Mouse (Mus musculus) neural tube, embryonic 15.5 days (tissue): ENCODE results near the gene Sema3a. TPM values are rescaled to one million over a fixed set of nuclear protein-coding genes. Genes with fewer than 3 reads are reported as not detected.

ENCODE experiments used
- ATAC-seq: fragments of 200-750 bp; cut with Nextera tagmentation; 2 replicates; pipeline ENCODE4 v1.8.0; 2017; ENCODE audit warnings: mild to moderate bottlenecking, moderate TSS enrichment, moderate library complexity; ENCODE audit not compliant: low FRiP score
- H3K27ac ChIP-seq: fragments of 300-500 bp; sonication (generic); replicated peaks from 2 replicates; pipeline ENCODE4 v1.5.1; 2015; ENCODE audit warnings: mild to moderate bottlenecking, inconsistent platforms
- H3K27me3 ChIP-seq: fragments of 300-500 bp; sonication (generic); replicated peaks from 2 replicates; pipeline ENCODE4 v1.6.1; 2015; ENCODE audit warnings: inconsistent platforms
- H3K36me3 ChIP-seq: fragments of 300-500 bp; sonication (generic); 2 replicates; pipeline ENCODE4 v1.6.1; 2015; ENCODE audit warnings: inconsistent platforms
- H3K4me1 ChIP-seq: fragments of 300-500 bp; sonication (generic); 2 replicates; pipeline ENCODE4 v1.6.1; 2015; ENCODE audit warnings: inconsistent platforms
- H3K4me2 ChIP-seq: fragments of 300-500 bp; sonication (generic); 2 replicates; pipeline ENCODE4 v1.6.1; 2015; ENCODE audit warnings: inconsistent platforms, mild to moderate bottlenecking, moderate library complexity
- H3K4me3 ChIP-seq: fragments of 300-500 bp; sonication (generic); replicated peaks from 2 replicates; pipeline ENCODE4 v1.5.1; 2015; ENCODE audit warnings: mild to moderate bottlenecking, inconsistent platforms
- H3K9ac ChIP-seq: fragments of 300-500 bp; sonication (generic); replicated peaks from 2 replicates; pipeline ENCODE4 v1.6.1; 2015; ENCODE audit warnings: mild to moderate bottlenecking, inconsistent platforms
- H3K9me3 ChIP-seq: fragments of 300-500 bp; sonication (generic); replicated peaks from 2 replicates; pipeline ENCODE4 v1.6.1; 2016; ENCODE audit warnings: inconsistent platforms
- WGBS: fragments of 180-500 bp; shearing (Covaris S2); methylation state at CpG from one replicate; pipeline ENCODE4 v1.1.7; 2015; ENCODE audit warnings: mixed read lengths; 5-methylcytosine and 5-hydroxymethylcytosine counted together
- polyA plus RNA-seq: library from polyadenylated mRNA; unstranded; fragments of >200 nt; fragmentation: Nextera tagmentation; extraction: Ambion mirVana; gene quantifications from 2 replicates; pipeline ENCODE4 v1.2.1, GENCODE M21; 2015

The Sema3a gene
- polyA plus RNA-seq, 1 experiment from 2014 or later = 22.1 TPM

DNA sequence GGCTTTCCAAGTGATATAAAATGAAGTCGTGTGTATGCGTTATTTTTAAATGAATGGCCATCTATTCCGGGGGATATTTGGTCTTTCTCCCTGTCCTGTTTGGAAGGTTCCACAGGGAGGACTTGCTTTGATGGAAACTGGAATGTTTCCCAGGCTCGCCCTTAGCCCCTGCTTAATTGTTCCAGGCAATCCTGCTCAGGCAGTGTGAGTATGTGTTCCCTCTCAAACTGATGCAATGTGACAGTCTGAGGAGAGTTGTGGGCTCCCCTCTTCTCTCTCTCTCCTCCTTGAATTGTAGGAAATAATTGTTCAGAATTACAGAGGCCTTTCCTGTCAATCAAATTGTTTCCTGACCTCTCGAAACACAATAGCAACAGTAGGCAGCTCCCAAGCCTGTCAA is 202.1 kb downstream of the Sema3a start:
- no peaks in the 10 kb centered on the region for H3K9me3 ChIP-seq
- H3K4me1 ChIP-seq = no peaks in the 10 kb centered on the region
- whole genome bisulfite sequencing = 72% methylated on average over 5 of the region's 5 CpGs
- H3K27me3 ChIP-seq = no peaks in the 10 kb centered on the region
- no peak overlapping the region for H3K4me2 ChIP-seq
- H3K4me3 ChIP-seq = no peak overlapping the region
- H3K36me3 ChIP-seq = no peaks in the 10 kb centered on the region
- no peak for ATAC-seq
- H3K27ac ChIP-seq = no peak overlapping the region
- no peak overlapping the region for H3K9ac ChIP-seq

DNA sequence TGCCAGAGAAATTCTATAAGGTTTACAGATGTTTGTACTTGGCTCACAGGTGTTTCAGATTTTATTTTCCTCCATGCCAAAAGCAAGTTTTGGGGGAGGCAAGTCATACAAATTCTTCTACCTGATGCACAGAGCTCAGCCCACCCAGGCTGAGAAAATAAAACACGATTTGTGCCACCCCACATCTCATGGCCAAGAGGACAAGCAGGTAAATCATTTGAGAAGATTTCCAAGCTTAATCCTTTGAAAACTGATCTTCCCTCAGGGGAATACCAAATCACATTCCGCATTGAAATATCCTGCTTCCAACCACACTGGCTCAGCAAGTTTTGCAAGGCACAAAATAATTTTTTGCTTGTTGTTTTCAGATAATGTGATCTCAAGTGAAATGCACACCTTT is 206.2 kb downstream of the Sema3a start:
- H3K4me3 ChIP-seq = no peak overlapping the region
- no peak for ATAC-seq
- H3K27me3 ChIP-seq = no peaks in the 10 kb centered on the region
- H3K4me1 ChIP-seq = no peaks in the 10 kb centered on the region
- no peak overlapping the region for H3K4me2 ChIP-seq
- no peak overlapping the region for H3K27ac ChIP-seq
- whole genome bisulfite sequencing = 71% methylated on average over 2 of the region's 2 CpGs
- H3K9ac ChIP-seq = no peak overlapping the region
- H3K36me3 ChIP-seq = no peaks in the 10 kb centered on the region
- H3K9me3 ChIP-seq = no peaks in the 10 kb centered on the region

DNA sequence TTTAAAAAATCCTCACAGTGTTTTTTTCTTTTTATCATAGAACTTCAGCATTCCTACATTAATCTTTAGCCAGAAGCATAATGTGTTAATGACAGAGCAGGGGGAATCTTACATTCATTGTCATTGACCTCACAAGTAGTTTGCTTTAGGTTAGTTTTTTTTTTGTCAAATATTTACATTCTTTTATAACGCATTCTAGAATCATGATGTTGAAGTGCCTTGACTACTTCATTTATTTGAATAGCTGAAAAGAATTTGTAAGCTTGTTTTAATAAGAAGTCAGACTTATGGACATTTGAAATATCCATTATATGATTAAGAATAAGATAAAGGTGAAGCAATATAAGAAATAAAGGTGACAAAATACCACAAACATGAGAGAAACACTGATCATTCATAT is 212.5 kb downstream of the Sema3a start:
- ATAC-seq = no peak
- no peaks in the 10 kb centered on the region for H3K9me3 ChIP-seq
- H3K27me3 ChIP-seq = no peaks in the 10 kb centered on the region
- 79% methylated on average over 1 of the region's 1 CpGs for WGBS
- no peak overlapping the region for H3K9ac ChIP-seq
- H3K4me1 ChIP-seq = no peaks in the 10 kb centered on the region
- no peak overlapping the region for H3K27ac ChIP-seq
- no peak overlapping the region for H3K4me2 ChIP-seq
- no peaks in the 10 kb centered on the region for H3K36me3 ChIP-seq
- H3K4me3 ChIP-seq = no peak overlapping the region

DNA sequence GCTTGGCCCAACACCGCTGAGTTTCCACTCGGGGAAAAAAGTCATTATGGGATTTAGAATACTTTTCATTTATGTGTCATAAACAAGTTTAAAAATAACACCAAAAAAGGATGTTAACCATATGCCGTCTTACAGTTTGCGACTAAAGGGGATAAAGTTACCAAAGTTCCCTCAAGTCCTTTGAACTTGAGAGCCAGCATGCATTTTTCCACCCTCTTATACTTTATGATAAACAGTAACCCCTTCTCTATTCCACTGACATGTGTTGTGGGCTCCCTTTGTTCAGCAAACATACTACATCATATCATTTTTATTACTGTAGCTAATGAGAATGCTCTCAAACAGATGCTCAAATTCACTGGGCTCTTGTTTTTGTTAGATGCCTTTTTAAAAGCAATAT is 221.9 kb downstream of the Sema3a start:
- no peaks in the 10 kb centered on the region for H3K4me1 ChIP-seq
- H3K4me3 ChIP-seq = no peak overlapping the region
- H3K27ac ChIP-seq = no peak overlapping the region
- 87% methylated on average over 4 of the region's 4 CpGs for WGBS
- no peak overlapping the region for H3K4me2 ChIP-seq
- H3K9me3 ChIP-seq = no peaks in the 10 kb centered on the region
- H3K9ac ChIP-seq = no peak overlapping the region
- no peak for ATAC-seq
- no peaks in the 10 kb centered on the region for H3K36me3 ChIP-seq
- H3K27me3 ChIP-seq = no peaks in the 10 kb centered on the region

DNA sequence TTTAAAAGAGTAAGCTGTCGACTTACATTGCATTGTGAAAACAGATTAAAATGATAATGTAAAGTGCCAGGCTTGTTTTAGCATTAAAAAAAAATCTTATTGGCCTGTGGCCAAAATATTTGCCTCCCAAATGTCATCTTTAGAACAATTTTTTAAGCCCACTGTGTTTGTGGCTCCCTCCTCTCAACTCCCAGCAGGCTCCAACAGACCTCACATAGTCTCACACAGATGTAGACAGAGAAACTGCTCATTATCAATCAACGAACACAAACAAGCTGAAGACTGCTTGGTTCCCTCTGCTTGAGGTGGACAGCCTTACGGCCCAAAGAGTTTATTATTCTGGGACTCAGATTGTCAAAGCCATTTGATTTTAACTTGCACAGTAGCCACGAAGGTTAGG is 226.4 kb downstream of the Sema3a start:
- H3K4me2 ChIP-seq = no peak overlapping the region
- H3K36me3 ChIP-seq = no peaks in the 10 kb centered on the region
- no peaks in the 10 kb centered on the region for H3K9me3 ChIP-seq
- WGBS = 52% methylated on average over 4 of the region's 4 CpGs
- no peak overlapping the region for H3K9ac ChIP-seq
- ATAC-seq = no peak
- H3K27me3 ChIP-seq = no peaks in the 10 kb centered on the region
- H3K4me3 ChIP-seq = no peak overlapping the region
- no peaks in the 10 kb centered on the region for H3K4me1 ChIP-seq
- no peak overlapping the region for H3K27ac ChIP-seq

DNA sequence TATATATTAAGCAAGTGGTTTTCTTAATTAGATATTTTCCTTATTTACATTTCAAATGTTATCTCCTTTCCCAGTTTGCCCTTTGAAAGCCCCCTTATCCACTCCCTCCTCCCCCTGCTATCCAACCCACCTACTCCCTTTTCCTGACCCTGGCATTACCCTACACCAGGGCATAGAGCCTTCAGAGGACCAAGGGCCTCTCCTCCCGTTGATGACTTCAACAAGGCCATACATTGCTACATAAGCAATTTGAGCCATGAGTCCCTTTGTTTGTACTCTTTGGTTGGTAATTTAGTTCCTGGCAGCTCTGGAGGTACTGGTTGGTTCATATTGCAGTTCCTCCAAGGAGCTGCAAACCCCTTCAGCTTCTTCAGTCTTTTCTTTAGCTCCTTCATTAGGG is 227.8 kb downstream of the Sema3a start:
- no peaks in the 10 kb centered on the region for H3K9me3 ChIP-seq
- no peaks in the 10 kb centered on the region for H3K4me1 ChIP-seq
- no peak overlapping the region for H3K4me3 ChIP-seq
- ATAC-seq = no peak
- H3K9ac ChIP-seq = no peak overlapping the region
- H3K27me3 ChIP-seq = no peaks in the 10 kb centered on the region
- 65% methylated on average over 1 of the region's 1 CpGs for WGBS
- H3K36me3 ChIP-seq = no peaks in the 10 kb centered on the region
- H3K27ac ChIP-seq = no peak overlapping the region
- no peak overlapping the region for H3K4me2 ChIP-seq

DNA sequence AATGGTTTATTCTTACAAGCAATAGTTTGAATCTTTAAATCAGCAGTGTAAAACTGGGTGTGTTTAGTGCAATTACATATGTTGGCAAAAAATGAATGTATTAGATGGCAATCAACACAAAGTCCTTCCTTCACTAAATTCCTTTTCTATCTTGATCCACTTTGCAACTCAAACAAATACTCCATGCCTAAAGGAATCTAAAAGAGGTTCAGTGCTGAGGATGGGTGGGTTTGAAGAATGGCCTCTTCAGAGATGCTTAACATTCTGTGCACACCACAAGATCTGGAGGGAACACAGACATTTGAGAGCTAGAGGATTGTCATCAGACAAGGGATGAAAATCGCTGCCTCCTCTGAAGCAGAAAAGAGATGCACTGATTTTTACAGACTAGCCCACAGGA is 228.3 kb downstream of the Sema3a start:
- ATAC-seq = no peak
- H3K4me1 ChIP-seq = no peaks in the 10 kb centered on the region
- 78% methylated on average over 1 of the region's 1 CpGs for WGBS

DNA sequence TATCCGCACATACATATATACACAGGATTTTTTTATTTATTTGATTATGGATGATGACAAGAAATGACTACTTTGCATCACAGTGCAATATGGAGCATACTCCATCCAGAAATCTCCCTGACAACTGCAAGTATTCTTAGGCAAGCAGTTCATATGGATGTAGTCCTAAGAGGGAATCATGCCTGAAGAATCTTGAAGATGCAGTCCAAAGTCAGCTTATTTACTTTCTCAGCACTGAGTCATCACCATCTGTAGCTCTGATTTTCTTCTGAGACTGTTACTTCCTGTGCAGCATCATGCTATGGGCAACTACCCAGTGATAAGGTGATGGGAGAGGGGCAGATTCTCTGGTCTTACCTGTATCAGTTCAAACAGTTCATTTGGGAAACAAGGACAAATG is 229.7 kb downstream of the Sema3a start:
- 96% methylated on average over 1 of the region's 1 CpGs for WGBS
- ATAC-seq = no peak
- no peaks in the 10 kb centered on the region for H3K36me3 ChIP-seq

More for the DNA sequence above, 228.3 kb downstream of the Sema3a start:
- Histone ChIP-seq H3K9ac (no peak overlapping the region), H3K27me3 (no peaks in the 10 kb centered on the region), H3K36me3 (no peaks in the 10 kb centered on the region), H3K27ac (no peak overlapping the region), H3K4me3 (no peak overlapping the region), H3K4me2 (no peak overlapping the region), H3K9me3 (no peaks in the 10 kb centered on the region)

DNA sequence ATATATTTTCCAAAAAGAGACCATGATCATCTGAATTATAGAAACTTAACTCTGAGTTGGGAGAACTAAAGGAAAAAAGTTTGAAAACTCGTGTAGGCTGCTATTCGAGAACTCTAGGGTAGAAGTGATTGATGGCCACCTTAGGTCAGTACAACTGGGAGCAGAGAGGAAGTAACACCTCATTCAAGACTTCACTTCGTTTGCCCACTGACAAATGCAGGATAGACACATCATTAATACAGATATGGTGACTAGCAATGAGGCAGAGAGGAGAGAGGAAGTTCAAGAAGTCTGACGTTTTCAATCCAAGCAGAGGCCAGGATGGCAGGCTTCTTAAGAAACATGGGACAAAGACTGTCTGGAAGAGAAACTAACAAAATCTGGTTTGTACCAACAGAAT is 233.6 kb downstream of the Sema3a start:
- H3K4me3 ChIP-seq = no peak overlapping the region
- no peak overlapping the region for H3K4me2 ChIP-seq
- H3K9ac ChIP-seq = no peak overlapping the region
- H3K4me1 ChIP-seq = no peaks in the 10 kb centered on the region
- no peaks in the 10 kb centered on the region for H3K36me3 ChIP-seq
- no peak for ATAC-seq
- WGBS = 58% methylated on average over 4 of the region's 4 CpGs
- H3K9me3 ChIP-seq = no peaks in the 10 kb centered on the region
- H3K27ac ChIP-seq = no peak overlapping the region
- no peaks in the 10 kb centered on the region for H3K27me3 ChIP-seq

More for the DNA sequence above, 229.7 kb downstream of the Sema3a start:
- no peak overlapping the region for H3K9ac ChIP-seq
- no peaks in the 10 kb centered on the region for H3K9me3 ChIP-seq
- H3K4me3 ChIP-seq = no peak overlapping the region
- H3K4me1 ChIP-seq = no peaks in the 10 kb centered on the region
- H3K4me2 ChIP-seq = no peak overlapping the region
- no peak overlapping the region for H3K27ac ChIP-seq
- H3K27me3 ChIP-seq = no peaks in the 10 kb centered on the region

DNA sequence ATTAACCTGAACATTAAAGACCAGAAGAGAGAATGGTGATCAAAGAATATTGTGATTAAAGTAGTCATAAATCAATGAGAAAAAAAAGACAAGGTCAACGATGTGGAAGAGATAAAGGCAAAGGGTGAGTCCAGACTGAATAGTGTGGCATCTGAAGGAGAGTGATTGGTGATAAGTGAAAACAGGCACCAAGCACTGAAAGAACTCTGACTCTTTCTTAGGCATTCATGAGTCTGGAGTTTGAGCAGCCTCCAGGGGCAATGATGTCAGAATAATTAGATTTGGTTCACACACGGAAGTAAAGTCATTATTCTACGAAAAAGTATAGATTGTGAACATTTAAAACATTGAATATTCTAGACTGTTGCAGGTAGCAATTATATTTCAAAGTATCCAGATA is 235.5 kb downstream of the Sema3a start:
- no peak for ATAC-seq
- Histone ChIP-seq H3K36me3 (no peaks in the 10 kb centered on the region), H3K4me3 (no peak overlapping the region), H3K9me3 (no peaks in the 10 kb centered on the region), H3K9ac (no peak overlapping the region), H3K27ac (no peak overlapping the region), H3K27me3 (no peaks in the 10 kb centered on the region), H3K4me2 (no peak overlapping the region), H3K4me1 (no peaks in the 10 kb centered on the region)
- 25% methylated on average over 3 of the region's 3 CpGs for WGBS

DNA sequence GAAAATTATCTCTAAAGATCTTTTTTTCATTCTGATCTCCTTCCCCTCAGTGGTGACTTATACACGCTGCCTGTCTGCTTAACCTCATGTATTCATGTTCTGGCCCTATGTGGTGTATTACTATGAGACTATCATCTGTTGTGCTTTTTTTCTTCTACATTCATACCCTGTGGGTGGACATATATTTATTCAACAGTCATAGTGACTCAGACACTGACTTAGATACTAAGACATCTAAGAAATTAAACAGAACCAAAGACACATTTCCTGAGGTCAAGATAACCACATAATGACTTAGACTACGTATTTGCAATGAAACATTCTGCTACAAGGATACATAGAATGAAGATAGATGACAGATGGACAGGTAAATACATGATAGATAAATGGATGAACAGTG is 239.9 kb downstream of the Sema3a start:
- no peak overlapping the region for H3K4me2 ChIP-seq
- H3K27ac ChIP-seq = no peak overlapping the region
- H3K4me3 ChIP-seq = no peak overlapping the region
- no peak overlapping the region for H3K9ac ChIP-seq
- no peaks in the 10 kb centered on the region for H3K27me3 ChIP-seq
- WGBS = 90% methylated on average over 2 of the region's 2 CpGs
- no peaks in the 10 kb centered on the region for H3K9me3 ChIP-seq
- no peaks in the 10 kb centered on the region for H3K36me3 ChIP-seq
- ATAC-seq = no peak
- H3K4me1 ChIP-seq = no peaks in the 10 kb centered on the region

DNA sequence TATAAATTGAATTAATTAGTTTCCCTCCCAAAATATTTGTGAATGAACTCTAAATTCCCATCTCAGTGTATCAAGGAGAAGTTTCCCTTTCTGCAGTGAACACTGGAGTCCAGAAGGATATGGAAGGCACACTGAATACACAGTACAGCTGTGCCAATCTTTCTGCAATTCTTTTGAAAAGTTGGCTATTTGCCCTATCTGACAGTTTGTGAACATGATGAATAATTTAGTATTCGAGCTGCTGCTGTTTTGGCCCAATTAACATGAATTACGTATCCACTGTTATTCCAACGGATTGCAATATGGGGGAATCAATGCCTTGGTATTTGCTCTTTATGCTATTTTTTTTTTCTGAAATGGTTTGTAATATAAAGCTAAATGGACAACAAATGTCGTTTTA is 254.0 kb downstream of the Sema3a start:
- no peak overlapping the region for H3K9ac ChIP-seq
- no peaks in the 10 kb centered on the region for H3K9me3 ChIP-seq
- H3K27ac ChIP-seq = no peak overlapping the region
- no peaks in the 10 kb centered on the region for H3K36me3 ChIP-seq
- no peak for ATAC-seq
- 71% methylated on average over 4 of the region's 4 CpGs for WGBS
- H3K4me3 ChIP-seq = no peak overlapping the region
- H3K27me3 ChIP-seq = no peaks in the 10 kb centered on the region
- H3K4me1 ChIP-seq = no peaks in the 10 kb centered on the region
- no peak overlapping the region for H3K4me2 ChIP-seq

DNA sequence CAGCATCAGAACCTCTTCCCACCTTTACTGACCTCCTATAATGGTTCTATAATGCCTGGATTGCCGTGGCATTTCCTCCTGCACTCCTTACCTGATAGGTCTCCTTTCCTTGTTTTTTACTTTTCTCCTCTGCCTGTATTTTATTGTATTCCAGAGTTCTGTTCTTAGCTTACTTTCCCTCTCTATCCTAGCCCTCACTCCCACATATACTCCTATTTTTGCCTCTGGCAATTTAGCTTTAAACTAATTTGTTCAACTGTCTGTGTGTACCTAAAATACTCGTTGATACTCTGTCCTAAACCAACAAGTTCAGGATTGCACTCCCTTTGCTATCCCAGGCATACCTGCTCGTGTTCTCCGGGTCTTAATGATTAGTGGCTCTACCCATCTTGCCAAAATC is 258.8 kb downstream of the Sema3a start:
- Histone ChIP-seq H3K4me1 (no peaks in the 10 kb centered on the region), H3K36me3 (no peaks in the 10 kb centered on the region), H3K4me2 (no peak overlapping the region), H3K4me3 (no peak overlapping the region), H3K27me3 (no peaks in the 10 kb centered on the region), H3K9me3 (no peaks in the 10 kb centered on the region), H3K9ac (no peak overlapping the region), H3K27ac (no peak overlapping the region)
- 30% methylated on average over 4 of the region's 4 CpGs for WGBS
- no peak for ATAC-seq
